Mouse (Mus musculus) layer of hippocampus, postnatal 36 days (tissue): ENCODE results near the gene Adgrd1. TPM values are rescaled to one million over a fixed set of nuclear protein-coding genes. Genes with fewer than 3 reads are reported as not detected.

ENCODE experiments used
- total RNA-seq, 2 experiments: library from RNA; stranded (reverse); gene quantifications; 2 replicates each; pipeline ENCODE4 v1.2.3; 2021

Adgrd1 gene
- total RNA-seq, 2 experiments from 2014 or later = 0.32 to 0.35 TPM

Other genes with a start within 250 kb of the Adgrd1 start
- 100 to 1,000 TPM; 118 to 130 TPM for gene Rimbp2, start 143.3 kb upstream of the Adgrd1 start, total RNA-seq
- 10 to 100 TPM; 25.3 to 38.0 TPM for gene Stx2, start 88.2 kb upstream of the Adgrd1 start, total RNA-seq
- gene Ran, start 76.7 kb upstream of the Adgrd1 start, total RNA-seq = 100 to 1,000 TPM; 166 to 174 TPM